Mouse (Mus musculus) layer of hippocampus, adult 11-12 months (tissue): Measurements from ENCODE around the gene Slc38a8.

Experiments used
- DNase-seq: peaks from one replicate; pipeline ENCODE4 v3.0.0; 2022; ENCODE audit warnings: low spot score

The Slc38a8 gene

DNA sequence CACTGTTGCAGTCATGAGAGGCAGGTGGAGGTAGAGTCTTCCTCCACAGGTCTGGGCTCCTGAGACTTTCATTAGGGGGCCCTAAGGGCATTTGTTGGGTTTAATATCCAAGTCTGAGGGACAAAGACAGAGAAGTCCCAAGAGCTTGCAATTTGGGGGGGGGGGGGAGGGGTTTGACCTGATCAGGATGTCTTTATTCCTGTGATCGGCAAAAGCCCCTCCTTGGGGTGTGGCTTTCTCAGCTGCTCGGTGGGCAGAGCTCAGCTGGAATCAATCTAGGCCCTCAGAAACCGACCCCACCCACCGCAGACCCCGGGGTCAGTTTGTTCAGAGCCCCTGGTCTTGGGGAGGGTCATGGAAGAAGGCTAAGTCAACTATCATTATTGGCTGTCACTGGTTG, at the start of gene Slc38a8:
Gene Slc38a8, minus strand, starts transcription at position 101 of the 400 bp plus-strand sequence.
- DNase-seq: no peak

DNA sequence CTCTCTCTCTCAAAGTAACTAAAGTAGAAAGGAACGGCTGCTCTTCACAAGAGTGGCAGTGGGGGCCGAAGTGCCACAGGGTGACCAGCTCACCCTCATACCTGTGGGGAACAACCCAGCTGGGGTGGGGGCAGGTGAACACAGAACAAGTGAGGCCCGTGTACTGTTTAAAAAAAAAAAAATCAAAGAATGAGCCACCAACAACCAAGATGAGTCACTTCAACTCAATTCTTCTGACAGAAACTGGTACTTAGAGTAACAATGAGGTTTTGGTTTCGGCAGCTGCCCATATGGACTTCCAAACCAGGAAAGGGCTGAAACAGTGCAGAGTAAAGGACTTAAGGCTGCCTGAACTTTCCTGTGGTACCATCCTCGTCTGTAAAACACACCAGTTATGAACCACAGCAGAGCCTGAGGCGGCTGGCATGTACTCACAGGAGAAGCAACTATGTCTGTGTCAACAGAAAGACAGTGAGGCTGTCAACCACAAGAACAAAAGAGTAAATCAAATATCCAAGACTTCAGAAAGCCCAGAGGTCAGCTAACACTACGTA, 47.1 kb upstream of the Slc38a8 start:
- no peak for DNase-seq

DNA sequence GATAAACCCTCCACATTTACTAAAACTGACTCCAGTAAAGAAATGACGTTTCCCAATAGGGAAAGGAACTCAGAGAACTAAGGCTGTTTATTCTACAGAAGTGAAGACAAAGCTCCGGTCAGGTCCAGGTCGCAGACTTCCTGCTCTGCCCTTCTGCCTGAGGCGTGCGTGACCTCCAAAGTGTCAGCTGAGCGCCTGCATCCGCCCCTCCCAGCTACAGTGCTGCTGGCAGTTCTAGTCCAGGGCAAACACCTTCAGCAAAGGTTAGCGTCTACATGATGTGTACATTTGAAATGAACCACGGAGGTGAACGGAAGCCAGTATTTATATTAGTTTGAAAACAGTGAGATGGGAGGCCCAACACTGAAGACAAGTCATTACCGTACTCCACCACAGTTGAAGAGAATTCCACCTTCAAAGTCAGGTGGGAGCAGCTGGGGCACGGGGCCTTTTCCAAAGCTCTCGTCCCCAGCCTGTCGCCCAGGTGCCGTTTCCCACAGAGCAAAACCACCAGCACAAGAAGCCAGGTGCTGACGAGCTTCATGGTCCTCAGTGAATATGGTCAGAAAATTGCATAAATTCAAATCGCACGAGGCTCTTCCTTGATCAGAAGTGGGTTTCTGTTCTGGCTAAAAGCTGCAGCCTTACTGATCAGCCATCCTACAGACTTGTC, 45.7 kb upstream of the Slc38a8 start:
- no peak for DNase-seq

- DNase-seq: no peak
Observed at GRCm38 (mm10) chr8:119545791-119546190, 44.3 kb upstream of the Slc38a8 start.

GRCm38 (mm10) chr8:119545180-119545579, 43.7 kb upstream of the Slc38a8 start:
- DNase-seq: no peak

DNA sequence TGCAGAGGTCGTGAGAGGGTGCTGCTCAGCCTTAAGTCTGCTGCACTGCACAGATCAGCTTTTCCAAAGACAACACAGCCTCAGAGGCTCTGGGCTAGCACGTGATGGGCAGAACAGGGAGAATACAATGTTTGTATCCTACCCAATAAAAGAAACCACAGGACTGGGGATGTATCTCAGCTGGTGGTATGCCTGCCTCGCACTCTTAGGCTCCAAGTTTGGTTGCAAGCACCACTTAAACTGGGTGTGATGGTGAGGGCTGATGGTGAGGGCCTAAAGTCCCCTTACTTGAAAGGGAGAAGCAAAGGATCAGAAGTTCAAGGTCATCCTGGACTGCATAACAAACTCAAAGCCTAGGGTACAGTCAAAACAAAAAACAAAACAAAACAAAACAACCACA, 43.1 kb upstream of the Slc38a8 start:
- DNase-seq: no peak

DNA sequence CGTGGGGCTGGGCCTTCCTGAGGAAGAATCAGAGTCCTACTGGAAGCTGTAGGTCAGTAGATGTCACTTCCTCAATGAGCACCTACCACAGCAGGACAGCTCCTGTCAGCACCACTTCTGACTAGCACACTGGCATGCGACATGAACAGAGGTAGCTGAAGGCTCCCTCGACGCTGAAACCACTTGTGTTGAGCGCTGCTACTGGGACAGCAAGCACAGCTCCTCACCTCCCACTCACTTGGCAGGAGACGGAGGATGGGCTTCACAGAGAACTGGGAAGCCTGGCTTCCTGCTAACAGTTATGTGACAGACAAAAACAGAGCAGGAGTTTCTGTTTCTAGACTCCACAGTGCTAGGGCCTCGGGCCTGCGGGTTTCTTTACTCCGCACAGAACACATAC, 30.5 kb upstream of the Slc38a8 start:
- peak; percentile 72 for DNase-seq

GRCm38 (mm10) chr8:119531397-119531796, 29.9 kb upstream of the Slc38a8 start:
- no peak for DNase-seq

DNA sequence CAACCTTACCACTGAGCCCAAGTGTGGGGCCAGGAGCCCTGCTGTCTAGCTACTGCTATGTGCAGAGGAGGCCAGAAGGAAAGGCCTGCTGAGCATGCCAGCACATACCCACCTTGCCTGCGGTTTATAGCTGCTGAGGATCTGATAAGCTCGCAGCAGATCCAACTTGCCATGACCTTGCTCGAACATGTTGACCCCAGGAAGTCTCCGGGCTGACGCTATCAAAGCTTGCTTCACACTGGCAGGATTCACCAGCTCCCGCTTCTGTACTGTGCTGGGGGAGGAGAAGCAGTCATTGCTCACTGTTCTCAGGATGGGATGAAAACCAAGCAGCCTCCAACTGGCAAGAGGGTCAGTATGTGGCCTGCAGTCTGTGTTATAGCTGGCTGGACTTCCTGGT, 29.4 kb upstream of the Slc38a8 start:
- DNase-seq: no peak

GRCm38 (mm10) chr8:119528762-119529161, 27.3 kb upstream of the Slc38a8 start:
- DNase-seq: no peak

- DNase-seq: no peak
Observed at GRCm38 (mm10) chr8:119520102-119520501, 18.6 kb upstream of the Slc38a8 start.

DNA sequence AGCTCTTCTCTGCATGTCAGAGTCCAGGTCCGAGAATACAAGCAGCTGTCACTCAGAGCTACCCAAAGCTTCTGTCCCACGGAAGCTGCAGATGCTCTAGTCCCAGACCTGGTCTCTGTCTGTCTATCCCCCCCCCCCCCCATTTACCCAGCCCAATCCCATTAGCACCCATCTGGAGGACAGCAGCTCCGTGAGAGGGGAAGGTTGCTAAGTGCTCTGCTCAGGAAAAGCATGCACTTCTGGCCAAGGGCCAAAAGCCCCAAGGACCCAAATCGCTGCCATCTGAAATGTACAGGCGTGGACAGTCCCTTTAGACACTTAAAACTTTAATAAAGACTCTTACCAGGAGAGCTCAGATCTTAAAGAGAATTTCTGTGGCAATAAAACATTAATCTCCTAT, 15.2 kb upstream of the Slc38a8 start:
- DNase-seq: no peak

DNA sequence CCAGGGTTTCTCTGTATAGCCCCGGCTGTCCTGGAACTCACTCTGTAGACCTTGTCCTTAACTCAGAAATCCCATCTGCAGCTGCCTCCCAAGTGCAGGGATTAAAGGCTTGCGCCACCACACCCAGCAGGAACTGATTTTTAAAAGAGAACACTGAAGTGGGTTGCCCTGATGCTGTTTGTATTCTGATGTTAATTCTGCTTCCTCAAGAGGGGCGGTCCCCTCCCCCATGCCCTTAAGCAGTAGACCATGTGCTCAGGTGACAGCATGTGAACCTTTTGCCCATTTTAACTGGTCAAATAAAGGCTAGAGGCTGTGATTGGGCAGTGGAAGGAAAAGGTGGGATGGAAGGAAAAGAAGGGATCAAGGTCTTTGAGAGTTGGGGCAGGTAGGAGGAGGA, 14.3 kb upstream of the Slc38a8 start:
- DNase-seq: no peak

- DNase-seq: no peak
Observed at GRCm38 (mm10) chr8:119514940-119515339, 13.4 kb upstream of the Slc38a8 start.

DNA sequence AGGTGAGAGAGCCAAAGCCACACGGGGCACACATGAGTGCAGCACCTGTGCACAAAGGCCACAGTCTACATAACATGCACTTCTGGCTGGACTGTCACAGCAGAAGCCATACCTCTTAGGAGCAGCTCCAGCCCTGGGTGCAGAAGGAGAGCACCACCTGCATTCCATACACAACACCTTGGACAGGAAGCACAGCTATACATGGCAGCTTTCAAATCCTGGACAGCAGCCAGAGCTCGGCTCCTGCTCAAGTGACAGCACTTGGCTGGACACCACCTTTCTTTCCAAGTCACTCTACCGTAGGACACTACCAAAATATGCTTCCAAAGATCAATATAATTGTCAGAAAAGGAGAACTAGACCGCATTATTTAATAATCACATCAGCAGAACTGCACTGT, 11.9 kb upstream of the Slc38a8 start:
- DNase-seq: no peak

DNA sequence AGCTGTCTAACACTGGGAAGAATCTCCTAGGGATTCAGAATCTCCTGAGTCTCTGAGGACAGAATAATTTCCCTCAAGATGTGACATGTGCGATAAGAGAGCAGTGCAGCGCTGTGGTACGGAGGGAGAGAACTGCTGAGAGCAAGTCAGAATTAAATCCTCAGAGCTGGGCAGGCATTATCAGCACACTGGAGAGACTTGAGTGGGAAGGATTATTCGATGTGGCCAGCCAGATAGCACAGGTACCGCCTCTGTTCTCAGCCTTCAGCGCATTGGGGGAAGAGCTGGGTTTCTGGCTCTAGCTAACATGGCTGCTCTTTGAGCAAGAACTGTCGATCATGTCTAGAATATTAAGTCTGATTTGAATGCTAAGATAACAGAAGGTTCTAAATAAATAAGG, 10.2 kb upstream of the Slc38a8 start:
- DNase-seq: no peak

DNA sequence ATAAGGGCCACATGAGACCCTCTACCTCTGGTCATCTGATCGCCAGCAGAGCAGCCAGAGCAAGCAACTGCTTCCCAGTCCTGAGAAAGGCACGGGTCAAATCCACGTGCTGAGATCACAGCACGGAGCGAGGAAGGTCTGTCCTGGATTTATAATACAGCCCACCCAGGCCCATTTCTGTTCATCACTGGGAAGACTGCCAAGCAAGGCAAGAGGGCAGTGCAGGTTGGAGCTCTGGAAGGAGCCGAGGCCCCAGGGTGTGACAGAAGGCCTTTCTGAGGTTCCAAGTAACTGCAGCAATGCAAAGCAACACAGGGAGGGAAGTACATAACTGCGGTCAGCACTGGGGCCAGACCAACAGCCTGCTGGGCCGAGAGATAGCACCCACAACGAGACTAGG, 9.0 kb upstream of the Slc38a8 start:
- no peak for DNase-seq

- no peak for DNase-seq
Observed at GRCm38 (mm10) chr8:119506106-119506505, 4.6 kb upstream of the Slc38a8 start.

- no peak for DNase-seq
Observed at GRCm38 (mm10) chr8:119505488-119505887, 4.0 kb upstream of the Slc38a8 start.

GRCm38 (mm10) chr8:119503191-119503767, 1.8 kb upstream of the Slc38a8 start:
- DNase-seq: no peak

DNA sequence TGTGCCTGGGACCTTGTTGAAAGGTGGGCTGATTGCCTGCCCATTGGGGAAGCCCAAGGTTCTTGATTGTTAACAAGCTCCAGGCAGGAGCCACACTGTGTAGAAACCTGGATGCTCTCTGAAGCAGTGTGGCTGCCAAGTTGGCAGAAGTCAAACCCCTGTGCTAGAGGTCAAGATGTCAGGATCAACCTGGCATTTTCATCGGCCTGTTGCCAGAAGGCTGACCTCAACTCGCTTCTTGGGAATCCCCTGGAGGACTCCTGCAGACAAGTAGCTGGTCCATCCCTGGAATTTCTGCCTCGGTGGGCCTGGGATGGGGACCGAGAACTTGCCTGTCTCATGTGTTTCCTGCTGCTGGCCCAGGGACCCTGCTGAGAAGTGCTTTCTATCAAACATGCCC, 613 bp upstream of the Slc38a8 start:
- DNase-seq: no peak

DNA sequence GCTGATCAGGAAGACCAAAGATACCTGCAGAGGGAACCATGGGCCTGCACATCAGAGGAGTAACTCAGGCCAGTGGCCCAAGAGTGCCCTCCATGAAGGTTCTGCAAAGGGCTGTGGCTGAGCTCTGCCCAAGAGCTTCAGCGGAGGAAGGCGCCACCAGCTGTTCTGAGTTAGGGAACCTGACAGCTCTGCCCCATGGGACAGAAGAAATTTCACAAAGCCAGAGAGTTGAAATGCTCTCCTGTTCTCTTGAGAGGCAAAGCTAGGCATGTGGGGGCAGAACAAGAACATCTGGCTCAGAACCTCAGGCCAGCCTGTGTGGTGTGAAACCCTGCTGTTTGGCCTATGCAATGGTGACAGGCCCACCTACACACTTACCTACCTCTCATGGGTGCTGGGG, 1.7 kb downstream of the Slc38a8 start:
- no peak for DNase-seq

DNA sequence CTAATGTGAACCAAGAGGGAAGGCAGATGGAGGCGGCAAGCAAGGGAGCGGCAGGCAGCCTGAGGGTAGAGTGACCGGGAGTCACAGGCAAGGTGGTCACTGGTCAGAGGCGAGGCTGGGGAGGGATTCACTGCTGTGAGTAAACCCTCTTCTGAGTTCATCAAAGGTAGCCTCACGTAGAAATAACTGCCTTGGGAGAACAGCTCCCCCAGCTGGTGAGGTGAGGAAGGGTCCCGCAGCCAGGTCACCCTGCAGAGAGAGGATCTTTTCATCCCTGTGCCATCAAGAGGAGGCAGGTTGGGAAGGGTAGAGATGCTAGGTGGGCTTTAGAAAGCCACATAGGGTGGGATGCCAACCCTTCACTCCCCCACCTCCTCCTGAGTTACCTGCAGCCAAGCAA, 4.7 kb downstream of the Slc38a8 start:
- DNase-seq: peak; percentile 64

DNA sequence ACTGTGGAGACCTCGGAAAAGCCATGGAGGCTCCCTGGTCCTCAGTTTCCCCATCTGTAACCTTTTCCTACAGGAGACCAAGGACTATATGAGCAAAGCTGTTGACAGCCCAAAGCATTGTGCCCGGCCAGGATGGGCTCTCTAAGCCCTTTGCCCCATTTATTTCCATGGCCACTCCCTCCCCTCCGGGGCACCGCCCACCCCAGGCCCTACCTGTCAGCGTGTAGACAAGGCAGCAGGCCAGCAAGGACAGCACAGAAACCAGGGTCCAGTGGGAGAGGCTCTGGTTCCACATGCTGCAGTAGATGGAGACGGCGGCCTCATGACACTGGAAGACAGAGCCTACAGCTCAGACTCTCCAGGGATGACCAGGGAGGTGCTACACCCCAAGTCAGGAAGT, 14.4 kb downstream of the Slc38a8 start:
- no peak for DNase-seq
